Mouse (Mus musculus): ENCODE measurements around the gene Btbd2.
"Not testable (repeated sequence)": the region's sequence is repeated elsewhere in the genome, so short reads cannot be mapped to it uniquely, and the experiment has no call there.

Gene Btbd2

GRCm38 (mm10) chr10:80669737-80670485 lies 13.0 kb upstream of the Btbd2 start:
- DNase-seq (ENCODE audit: low read depth, low spot score) = no peak

GRCm38 (mm10) chr10:80669018-80669417 lies 12.1 kb upstream of the Btbd2 start:
- DNase-seq (ENCODE audit: low read depth, low spot score) = no peak

- DNase-seq (ENCODE audit: low read depth, low spot score) = no peak
Measured at GRCm38 (mm10) chr10:80668614-80669013, 11.7 kb upstream of the Btbd2 start.

- no peak for DNase-seq (ENCODE audit: low read depth, low spot score)
Measured at GRCm38 (mm10) chr10:80666837-80667412, 10.1 kb upstream of the Btbd2 start.

- DNase-seq (ENCODE audit: low read depth, low spot score) = no peak
Measured at GRCm38 (mm10) chr10:80665981-80666733, 9.3 kb upstream of the Btbd2 start.

- no peak for DNase-seq (ENCODE audit: low read depth, low spot score)
Measured at GRCm38 (mm10) chr10:80665459-80665858, 8.6 kb upstream of the Btbd2 start.

- no peak for DNase-seq (ENCODE audit: low read depth, low spot score)
Measured at GRCm38 (mm10) chr10:80665016-80665380, 8.1 kb upstream of the Btbd2 start.

- DNase-seq (ENCODE audit: low read depth, low spot score) = no peak
Measured at GRCm38 (mm10) chr10:80664197-80665015, 7.5 kb upstream of the Btbd2 start.

- no peak for DNase-seq (ENCODE audit: low read depth, low spot score)
Measured at GRCm38 (mm10) chr10:80663485-80664196, 6.8 kb upstream of the Btbd2 start.

GRCm38 (mm10) chr10:80661149-80661548 lies 4.3 kb upstream of the Btbd2 start:
- peak; percentile 65 for DNase-seq (ENCODE audit: low read depth, low spot score)

- no peak for DNase-seq (ENCODE audit: low read depth, low spot score)
Measured at GRCm38 (mm10) chr10:80659213-80659612, 2.3 kb upstream of the Btbd2 start.

- no peak for DNase-seq (ENCODE audit: low read depth, low spot score)
Measured at GRCm38 (mm10) chr10:80658841-80659202, 2.0 kb upstream of the Btbd2 start.

- DNase-seq (ENCODE audit: low read depth, low spot score) = no peak
Measured at GRCm38 (mm10) chr10:80658194-80658840, 1.4 kb upstream of the Btbd2 start.

- DNase-seq (ENCODE audit: low read depth, low spot score) = peak; percentile 94
Measured at GRCm38 (mm10) chr10:80656130-80656862, 575 bp downstream of the Btbd2 start.

- DNase-seq (ENCODE audit: low read depth, low spot score) = no peak
Measured at GRCm38 (mm10) chr10:80655406-80656129, 1.3 kb downstream of the Btbd2 start.

GRCm38 (mm10) chr10:80654866-80655265 lies 2.0 kb downstream of the Btbd2 start:
- no peak for DNase-seq (ENCODE audit: low read depth, low spot score)

GRCm38 (mm10) chr10:80653156-80653720 lies 3.6 kb downstream of the Btbd2 start:
- no peak for DNase-seq (ENCODE audit: low read depth, low spot score)

- no peak for DNase-seq (ENCODE audit: low read depth, low spot score)
Measured at GRCm38 (mm10) chr10:80650392-80650791, 6.5 kb downstream of the Btbd2 start.

GRCm38 (mm10) chr10:80649910-80650309 lies 7.0 kb downstream of the Btbd2 start:
- not testable (repeated sequence) for DNase-seq (ENCODE audit: low read depth, low spot score)
